7 mouse cellular contexts compared by ENCODE assay signal in genomic region chr2:73428803-73429468, GRCm38 (mm10). TPM values are rescaled to one million over a fixed set of nuclear protein-coding genes. Genes with fewer than 3 reads are reported as not detected.
DNase-seq lines count a peak whose midpoint lies in the region; ATAC-seq lines count a peak whose summit lies in the region.

No protein-coding gene starts in this region.

- H3K27me3 ChIP-seq in embryonic facial prominence, embryonic 13.5 days, result no peaks in the 10 kb centered on the region
- no peaks in the 10 kb centered on the region for H3K27me3 ChIP-seq in forebrain, embryonic 13.5 days

- peaks cover 25% of the 10 kb centered on the region for H3K4me1 ChIP-seq in embryonic facial prominence, embryonic 13.5 days
- H3K4me1 ChIP-seq in forebrain, embryonic 13.5 days, result peaks cover 3% of the 10 kb centered on the region; the same call in 1 of the 2 replicates

- no peak overlapping the region for H3K9ac ChIP-seq in embryonic facial prominence, embryonic 13.5 days
- no peak overlapping the region for H3K9ac ChIP-seq in forebrain, embryonic 13.5 days

- ATAC-seq in embryonic facial prominence, embryonic 13.5 days (ENCODE audit: insufficient number of reproducible peaks, insufficient read depth, low FRiP score, low TSS enrichment, low read depth), result no peak
- ATAC-seq in forebrain, embryonic 13.5 days, result no peak

- no peaks in the 10 kb centered on the region for H3K9me3 ChIP-seq in embryonic facial prominence, embryonic 13.5 days
- H3K9me3 ChIP-seq in forebrain, embryonic 13.5 days (replicated peaks), result no peaks in the 10 kb centered on the region

- whole genome bisulfite sequencing in embryonic facial prominence, embryonic 13.5 days, result 58% methylated on average over 21 of the region's 21 CpGs
- 75% methylated on average over 21 of the region's 21 CpGs for WGBS in forebrain, embryonic 13.5 days

- 0 out of 2 replicates have a peak overlapping the region, but pooled peaks have one; percentile 5 for H3K4me2 ChIP-seq in embryonic facial prominence, embryonic 13.5 days
- H3K4me2 ChIP-seq in forebrain, embryonic 13.5 days, result no peak overlapping the region

- H3K4me3 ChIP-seq in embryonic facial prominence, embryonic 13.5 days, result no peak overlapping the region
- H3K4me3 ChIP-seq in forebrain, embryonic 13.5 days, result no peak overlapping the region

- peak overlapping the region; percentile 72 for H3K27ac ChIP-seq in embryonic facial prominence, embryonic 13.5 days
- no peak overlapping the region for H3K27ac ChIP-seq in forebrain, embryonic 13.5 days

- peak; percentile 56 to 65 for DNase-seq in right cerebral cortex, adult 2 months (ENCODE audit: low spot score in 2 of 2)
- no peak for DNase-seq in right cerebral cortex, postnatal 4 days
- peak; percentile 23 to 77 for DNase-seq in left cerebral cortex, adult 8-10 months (ENCODE audit: low spot score in 2 of 2)
- peak; percentile 64 for DNase-seq in telencephalon, adult 2 months (ENCODE audit: low read depth, low spot score)
- DNase-seq in ovary, adult 18-20 months (ENCODE audit: low spot score), result no peak

- peaks cover 16% of the 10 kb centered on the region for H3K36me3 ChIP-seq in embryonic facial prominence, embryonic 13.5 days
- H3K36me3 ChIP-seq in forebrain, embryonic 13.5 days (ENCODE audit: poor library complexity, severe bottlenecking), result no peaks in the 10 kb centered on the region

RNA-seq across cellular contexts. Expression of gene Gpr155, which starts 42.6 kb away (rescaled TPM):
- polyA plus RNA-seq in embryonic facial prominence, embryonic 13.5 days (2015; fragmentation: Nextera tagmentation; extraction: Ambion mirVana), result 8.6 and 9.5 TPM in 2 replicates
- 10 to 100 TPM; 43.1 to 50.3 (median 45.5) TPM for total RNA-seq in left cerebral cortex, adult 8-10 months (2022)
- 6.8 and 7.2 TPM in 2 replicates for polyA plus RNA-seq in forebrain, embryonic 13.5 days (2015; fragmentation: Nextera tagmentation; extraction: Ambion mirVana)

Comparison
In these comparisons a context has a peak if more than half of its experiments do, and no peak if none do; other contexts are left out.
1. DNase-seq: peak in right cerebral cortex, adult 2 months (2 of 2), left cerebral cortex, adult 8-10 months (2 of 2) and telencephalon, adult 2 months (single experiment); none in right cerebral cortex, postnatal 4 days (single experiment) and ovary, adult 18-20 months (single experiment).